Mouse (Mus musculus) intestine, embryonic 16.5 days (tissue): ENCODE data around the gene Fntb. TPM values are rescaled to one million over a fixed set of nuclear protein-coding genes. Genes with fewer than 3 reads are reported as not detected.

Experiments
- ATAC-seq: fragments of 200-750 bp; cut with Nextera tagmentation; 2 replicates; pipeline ENCODE4 v1.8.0; 2017; ENCODE audit warnings: moderate TSS enrichment, moderate library complexity
- H3K27ac ChIP-seq: fragments of 300-500 bp; sonication (generic); 2 replicates; pipeline ENCODE4 v1.5.1; 2014; ENCODE audit warnings: mild to moderate bottlenecking, low read length
- H3K27me3 ChIP-seq: fragments of 300-500 bp; sonication (generic); replicated peaks from 2 replicates; pipeline ENCODE4 v1.6.1; 2014; ENCODE audit warnings: low read length, control low read depth, mixed read lengths; ENCODE audit not compliant: control insufficient read depth, insufficient read depth
- H3K36me3 ChIP-seq: fragments of 300-500 bp; sonication (generic); 2 replicates; pipeline ENCODE4 v1.6.1; 2014; ENCODE audit warnings: low read length, control low read depth; ENCODE audit not compliant: control insufficient read depth, insufficient read depth
- H3K4me1 ChIP-seq: fragments of 300-500 bp; sonication (generic); 2 replicates; pipeline ENCODE4 v1.6.1; 2014; ENCODE audit warnings: low read length, control low read depth, mixed read lengths; ENCODE audit not compliant: control insufficient read depth, insufficient read depth
- H3K4me2 ChIP-seq: fragments of 300-500 bp; sonication (generic); 2 replicates; pipeline ENCODE4 v1.6.1; 2014; ENCODE audit warnings: low read depth, low read length, control low read depth
- H3K4me3 ChIP-seq: fragments of 300-500 bp; sonication (generic); 2 replicates; pipeline ENCODE4 v1.5.1; 2014; ENCODE audit warnings: mild to moderate bottlenecking, low read length
- H3K9ac ChIP-seq: fragments of 300-500 bp; sonication (generic); 2 replicates; pipeline ENCODE4 v1.6.1; 2014; ENCODE audit warnings: low read depth, low read length
- H3K9me3 ChIP-seq: fragments of 300-500 bp; sonication (generic); 2 replicates; pipeline ENCODE4 v1.6.1; 2016; ENCODE audit warnings: low read length, control low read depth; ENCODE audit not compliant: control insufficient read depth
- WGBS: fragments of 180-500 bp; shearing (Covaris S2); extraction: QIAGEN DNeasy Blood & Tissue Kit; methylation state at CpG from one replicate; pipeline ENCODE4 v1.1.7; 2014; 5-methylcytosine and 5-hydroxymethylcytosine counted together
- polyA plus RNA-seq: library from polyadenylated mRNA; unstranded; fragments of >200 nt; fragmentation: Nextera tagmentation; extraction: Ambion mirVana; gene quantifications from 2 replicates; pipeline ENCODE4 v1.2.1, GENCODE M21; 2015

Gene Fntb
- polyA plus RNA-seq, 1 experiment from 2014 or later, result 29.5 TPM

DNA sequence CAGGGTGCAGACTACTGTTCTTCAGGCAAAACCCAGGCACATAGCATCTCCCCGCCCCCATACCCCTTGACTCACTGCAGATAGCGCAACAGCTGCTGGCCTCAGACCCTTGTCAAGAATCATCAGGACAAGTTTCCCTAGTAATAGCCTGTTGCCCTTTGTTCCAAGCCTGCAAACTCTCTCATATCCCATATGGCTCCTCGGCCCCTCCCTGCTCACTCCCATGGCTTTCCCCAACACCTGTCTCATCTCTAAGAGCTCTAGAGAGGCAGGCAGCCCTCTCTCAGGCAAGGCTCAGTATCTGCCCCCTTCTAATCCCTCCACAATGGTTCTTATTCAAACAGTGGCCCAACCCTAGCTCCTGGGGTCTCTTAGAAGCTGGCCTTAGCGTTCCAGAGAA is 55.2 kb downstream of the Fntb start:
- Histone ChIP-seq H3K4me2 (peak overlapping the region; percentile 98; the same call in 1 of the 2 replicates), H3K27ac (peak overlapping the region; percentile 15)
- WGBS, result 38% methylated on average over 4 of the region's 4 CpGs

GRCm38 (mm10) chr12:76822002-76822650 is 56.7 kb downstream of the Fntb start:
- Histone ChIP-seq H3K9me3 (no peaks in the 10 kb centered on the region), H3K27me3 (no peaks in the 10 kb centered on the region), H3K27ac (peak overlapping the region; percentile 12; the same call in 1 of the 2 replicates), H3K4me1 (peaks cover 35% of the 10 kb centered on the region), H3K4me3 (peak overlapping the region; percentile 71), H3K9ac (peak overlapping the region; percentile 85), H3K4me2 (peak overlapping the region; percentile 98), H3K36me3 (no peaks in the 10 kb centered on the region)
- WGBS, result under 1% methylated on average over 42 of the region's 66 CpGs
- peak; percentile 60 for ATAC-seq

More for the DNA sequence above, 55.2 kb downstream of the Fntb start:
- Histone ChIP-seq H3K9ac (peak overlapping the region; percentile 85), H3K27me3 (no peaks in the 10 kb centered on the region), H3K9me3 (no peaks in the 10 kb centered on the region), H3K4me1 (peaks cover 35% of the 10 kb centered on the region), H3K4me3 (peak overlapping the region; percentile 71; the same call in 1 of the 2 replicates), H3K36me3 (no peaks in the 10 kb centered on the region)
- peak; percentile 43 for ATAC-seq

DNA sequence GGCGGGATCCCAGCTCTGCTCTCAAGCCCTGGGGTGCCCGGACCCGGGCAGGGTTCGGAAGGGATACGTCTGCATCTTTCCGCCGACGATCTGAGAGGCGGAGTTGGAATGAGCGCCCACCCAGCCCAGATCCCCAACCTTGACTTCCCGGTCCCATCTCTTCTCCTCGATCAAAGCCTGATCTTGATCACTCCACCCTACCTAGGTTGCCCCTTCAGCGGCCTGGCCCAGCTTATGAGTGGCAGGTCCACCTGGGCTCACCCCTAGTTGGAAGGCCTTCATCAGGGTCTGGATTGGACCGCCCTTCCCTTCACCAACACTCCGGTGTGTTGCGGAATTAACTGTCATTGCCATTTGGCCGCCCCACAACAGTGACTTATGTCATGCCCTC is 57.3 kb downstream of the Fntb start, which contains the start of gene Rab15:
Gene Rab15, minus strand, starts transcription at position 258 of the 391 bp plus-strand sequence.
- 8% methylated on average over 16 of the region's 17 CpGs for WGBS
- peak; percentile 3; the same call in 1 of the 2 replicates for ATAC-seq

GRCm38 (mm10) chr12:76825283-76825682 is 59.9 kb downstream of the Fntb start:
- ATAC-seq, result no peak
- H3K4me3 ChIP-seq, result no peak overlapping the region
- no peak overlapping the region for H3K9ac ChIP-seq
- no peak overlapping the region for H3K4me2 ChIP-seq
- H3K27ac ChIP-seq, result no peak overlapping the region
- H3K4me1 ChIP-seq, result peaks cover 17% of the 10 kb centered on the region
- no peaks in the 10 kb centered on the region for H3K9me3 ChIP-seq
- no peaks in the 10 kb centered on the region for H3K36me3 ChIP-seq
- no peaks in the 10 kb centered on the region for H3K27me3 ChIP-seq
- WGBS, result 67% methylated on average over 4 of the region's 4 CpGs

More for the DNA sequence above, 57.3 kb downstream of the Fntb start, which contains the start of gene Rab15:
- Histone ChIP-seq H3K9ac (peak within 1 kb of the TSS; percentile 85), H3K9me3 (no peaks in the 10 kb centered on the region), H3K4me1 (peaks cover 35% of the 10 kb centered on the region), H3K4me2 (peak within 1 kb of the TSS; percentile 98), H3K27me3 (no peaks in the 10 kb centered on the region), H3K36me3 (no peaks in the 10 kb centered on the region), H3K27ac (peak within 1 kb of the TSS; percentile 12; the same call in 1 of the 2 replicates), H3K4me3 (peak within 1 kb of the TSS; percentile 71)

GRCm38 (mm10) chr12:76832704-76833103 is 67.3 kb downstream of the Fntb start:
- no peak for ATAC-seq
- Histone ChIP-seq H3K4me1 (no peaks in the 10 kb centered on the region; the same call in 1 of the 2 replicates), H3K27me3 (no peaks in the 10 kb centered on the region), H3K36me3 (no peaks in the 10 kb centered on the region), H3K4me2 (no peak overlapping the region), H3K9me3 (no peaks in the 10 kb centered on the region), H3K9ac (no peak overlapping the region), H3K27ac (no peak overlapping the region), H3K4me3 (no peak overlapping the region)
- WGBS, result 5% methylated on average over 3 of the region's 3 CpGs

GRCm38 (mm10) chr12:76837101-76837843 is 71.9 kb downstream of the Fntb start:
- Histone ChIP-seq H3K9ac (peak overlapping the region; percentile 77), H3K27ac (no peak overlapping the region), H3K4me1 (peaks cover 8% of the 10 kb centered on the region), H3K9me3 (no peaks in the 10 kb centered on the region), H3K36me3 (no peaks in the 10 kb centered on the region), H3K4me3 (peak overlapping the region; percentile 74), H3K27me3 (no peaks in the 10 kb centered on the region), H3K4me2 (peak overlapping the region; percentile 66)
- peak; percentile 100 for ATAC-seq
- under 1% methylated on average over 43 of the region's 43 CpGs for whole genome bisulfite sequencing

DNA sequence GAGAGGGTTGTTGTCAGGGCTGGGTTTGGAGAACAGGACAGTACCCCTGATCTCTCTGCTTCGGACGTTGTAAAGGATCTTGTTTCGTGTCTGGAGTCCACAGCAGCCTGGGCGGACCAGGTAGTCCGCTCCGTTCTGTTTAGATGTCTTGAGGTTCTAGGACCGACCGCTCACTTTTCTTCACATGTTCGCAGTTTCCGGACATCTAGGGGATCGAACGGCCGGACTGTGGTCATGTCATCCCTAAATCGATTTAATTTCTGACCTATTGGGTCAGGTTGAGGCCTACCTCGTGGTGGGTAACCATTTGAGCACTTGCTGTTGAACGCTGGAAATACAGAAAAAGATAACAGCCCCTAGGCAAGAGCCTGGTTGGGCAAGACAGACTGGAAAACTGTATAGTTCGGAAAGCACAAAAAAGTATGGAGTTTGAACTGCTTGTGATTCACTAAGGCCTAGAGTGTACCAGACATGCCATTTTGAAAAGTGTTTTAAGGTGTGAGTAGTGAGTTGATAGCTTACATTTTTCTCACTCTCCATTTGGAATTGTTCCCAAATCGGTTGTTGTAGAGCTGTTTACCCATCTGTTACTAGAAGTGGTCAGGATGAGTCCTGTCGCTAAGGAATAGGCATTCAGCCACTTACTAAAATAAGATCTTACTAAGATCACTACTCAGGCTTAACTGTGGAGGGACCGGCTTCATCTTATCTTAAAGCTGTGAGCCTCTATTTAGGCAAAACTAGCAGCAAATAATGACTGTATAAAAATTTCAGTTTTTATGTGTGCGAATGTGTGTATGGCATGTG is 72.7 kb downstream of the Fntb start:
- H3K9ac ChIP-seq, result peak overlapping the region; percentile 77
- no peaks in the 10 kb centered on the region for H3K27me3 ChIP-seq
- 12% methylated on average over 21 of the region's 21 CpGs for WGBS
- peak overlapping the region; percentile 66 for H3K4me2 ChIP-seq
- H3K4me1 ChIP-seq, result peaks cover 8% of the 10 kb centered on the region
- peak; percentile 61 for ATAC-seq
- no peaks in the 10 kb centered on the region for H3K9me3 ChIP-seq
- H3K4me3 ChIP-seq, result peak overlapping the region; percentile 74
- H3K36me3 ChIP-seq, result no peaks in the 10 kb centered on the region
- no peak overlapping the region for H3K27ac ChIP-seq

DNA sequence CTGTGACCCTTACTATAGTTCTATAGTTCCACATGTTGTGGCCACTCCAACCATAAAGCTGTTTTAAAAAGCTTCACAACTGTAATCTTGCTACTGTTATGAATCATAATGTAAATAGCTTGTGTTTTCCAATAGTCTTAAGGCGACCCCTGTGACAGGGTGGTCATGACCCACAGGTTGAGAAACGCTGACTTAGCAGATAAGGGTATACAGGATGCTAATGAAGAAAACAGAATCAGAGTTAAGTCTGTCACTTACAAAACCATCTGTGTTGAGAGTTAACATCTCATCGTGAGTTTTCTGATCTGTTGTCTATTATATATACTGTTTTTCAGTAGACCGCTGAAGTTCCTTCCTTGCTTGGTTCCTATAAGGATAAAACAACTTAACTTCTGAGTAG is 73.9 kb downstream of the Fntb start:
- WGBS, result 91% methylated on average over 4 of the region's 4 CpGs
- Histone ChIP-seq H3K9ac (no peak overlapping the region), H3K27ac (no peak overlapping the region), H3K4me3 (no peak overlapping the region), H3K9me3 (no peaks in the 10 kb centered on the region), H3K4me2 (no peak overlapping the region), H3K36me3 (no peaks in the 10 kb centered on the region), H3K4me1 (peaks cover 8% of the 10 kb centered on the region), H3K27me3 (no peaks in the 10 kb centered on the region)
- ATAC-seq, result no peak

DNA sequence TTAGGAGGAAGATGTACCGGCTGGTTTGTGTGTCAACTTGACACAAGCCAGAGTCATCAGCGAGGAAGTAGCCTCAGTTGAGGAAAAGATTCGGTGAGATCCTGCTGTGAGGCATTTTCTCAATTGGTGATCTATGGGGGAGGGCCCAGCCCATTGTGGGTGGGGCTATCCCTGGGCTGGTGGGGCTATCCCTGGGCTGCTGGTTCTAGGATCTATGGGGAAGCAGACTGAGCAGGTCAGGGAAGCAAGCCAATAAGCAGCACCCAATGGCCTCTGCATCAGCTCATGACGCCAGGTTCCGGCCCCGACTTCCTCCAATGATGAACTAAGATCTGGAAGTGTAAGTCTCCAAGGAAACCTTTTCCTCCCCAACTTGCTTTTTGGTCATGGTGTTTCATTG is 74.7 kb downstream of the Fntb start:
- H3K4me3 ChIP-seq, result no peak overlapping the region
- H3K9ac ChIP-seq, result no peak overlapping the region
- H3K4me1 ChIP-seq, result peaks cover 8% of the 10 kb centered on the region
- no peaks in the 10 kb centered on the region for H3K36me3 ChIP-seq
- no peak overlapping the region for H3K4me2 ChIP-seq
- H3K9me3 ChIP-seq, result no peaks in the 10 kb centered on the region
- H3K27me3 ChIP-seq, result no peaks in the 10 kb centered on the region
- WGBS, result 69% methylated on average over 6 of the region's 6 CpGs
- no peak overlapping the region for H3K27ac ChIP-seq
- no peak for ATAC-seq
